Mouse (Mus musculus) layer of hippocampus, adult 11-12 months (tissue): Measurements from ENCODE around the gene Luc7l2.

Experiments used
- DNase-seq: peaks from one replicate; pipeline ENCODE4 v3.0.0; 2022; ENCODE audit warnings: low spot score

Luc7l2 gene

GRCm38 (mm10) chr6:38576096-38576495 lies 25.0 kb downstream of the Luc7l2 start:
- no peak for DNase-seq

GRCm38 (mm10) chr6:38580112-38580857 lies 29.2 kb downstream of the Luc7l2 start:
- no peak for DNase-seq

GRCm38 (mm10) chr6:38581711-38582110 lies 30.6 kb downstream of the Luc7l2 start:
- no peak for DNase-seq

- no peak for DNase-seq
These were observed 46.3 kb downstream of the Luc7l2 start for GRCm38 (mm10) chr6:38597481-38597880.

GRCm38 (mm10) chr6:38609892-38610291 lies 58.8 kb downstream of the Luc7l2 start:
- no peak for DNase-seq

GRCm38 (mm10) chr6:38622406-38622805 lies 71.3 kb downstream of the Luc7l2 start:
- DNase-seq, result no peak

- DNase-seq, result no peak
These were observed 72.3 kb downstream of the Luc7l2 start for GRCm38 (mm10) chr6:38623457-38623856.

- no peak for DNase-seq
These were observed 73.3 kb downstream of the Luc7l2 start for GRCm38 (mm10) chr6:38624439-38624838.

GRCm38 (mm10) chr6:38626086-38626485 lies 75.0 kb downstream of the Luc7l2 start:
- DNase-seq, result no peak

GRCm38 (mm10) chr6:38627081-38627480 lies 75.9 kb downstream of the Luc7l2 start:
- DNase-seq, result no peak

- no peak for DNase-seq
These were observed 76.4 kb downstream of the Luc7l2 start for GRCm38 (mm10) chr6:38627486-38627885.

GRCm38 (mm10) chr6:38629556-38629955 lies 78.4 kb downstream of the Luc7l2 start:
- DNase-seq, result no peak

- DNase-seq, result no peak
These were observed 81.7 kb downstream of the Luc7l2 start for GRCm38 (mm10) chr6:38632826-38633225.

GRCm38 (mm10) chr6:38634461-38634860 lies 83.3 kb downstream of the Luc7l2 start:
- DNase-seq, result no peak

- no peak for DNase-seq
These were observed 85.1 kb downstream of the Luc7l2 start for GRCm38 (mm10) chr6:38635941-38636851.

GRCm38 (mm10) chr6:38636852-38637618 lies 85.9 kb downstream of the Luc7l2 start, which contains the start of gene Klrg2:
Gene Klrg2, minus strand, starts transcription at chr6:38637242.
- DNase-seq, result no peak

- no peak for DNase-seq
These were observed 89.3 kb downstream of the Luc7l2 start for GRCm38 (mm10) chr6:38640401-38640800.

- DNase-seq, result no peak
These were observed 90.1 kb downstream of the Luc7l2 start for GRCm38 (mm10) chr6:38641228-38641627.

GRCm38 (mm10) chr6:38641645-38642044 lies 90.5 kb downstream of the Luc7l2 start:
- no peak for DNase-seq

- no peak for DNase-seq
These were observed 91.5 kb downstream of the Luc7l2 start for GRCm38 (mm10) chr6:38642593-38642992.

GRCm38 (mm10) chr6:38643039-38643438 lies 91.9 kb downstream of the Luc7l2 start:
- DNase-seq, result no peak

- DNase-seq, result no peak
These were observed 98.4 kb downstream of the Luc7l2 start for GRCm38 (mm10) chr6:38649545-38649944.
